Mouse (Mus musculus): ENCODE measurements at regions not wholly inside any gene's neighbourhood (a gene's known extent, or its start where the extent isn't known, plus 50 kb on each side); places are given as distances from the start of the nearest gene placed in this dataset.

DNA sequence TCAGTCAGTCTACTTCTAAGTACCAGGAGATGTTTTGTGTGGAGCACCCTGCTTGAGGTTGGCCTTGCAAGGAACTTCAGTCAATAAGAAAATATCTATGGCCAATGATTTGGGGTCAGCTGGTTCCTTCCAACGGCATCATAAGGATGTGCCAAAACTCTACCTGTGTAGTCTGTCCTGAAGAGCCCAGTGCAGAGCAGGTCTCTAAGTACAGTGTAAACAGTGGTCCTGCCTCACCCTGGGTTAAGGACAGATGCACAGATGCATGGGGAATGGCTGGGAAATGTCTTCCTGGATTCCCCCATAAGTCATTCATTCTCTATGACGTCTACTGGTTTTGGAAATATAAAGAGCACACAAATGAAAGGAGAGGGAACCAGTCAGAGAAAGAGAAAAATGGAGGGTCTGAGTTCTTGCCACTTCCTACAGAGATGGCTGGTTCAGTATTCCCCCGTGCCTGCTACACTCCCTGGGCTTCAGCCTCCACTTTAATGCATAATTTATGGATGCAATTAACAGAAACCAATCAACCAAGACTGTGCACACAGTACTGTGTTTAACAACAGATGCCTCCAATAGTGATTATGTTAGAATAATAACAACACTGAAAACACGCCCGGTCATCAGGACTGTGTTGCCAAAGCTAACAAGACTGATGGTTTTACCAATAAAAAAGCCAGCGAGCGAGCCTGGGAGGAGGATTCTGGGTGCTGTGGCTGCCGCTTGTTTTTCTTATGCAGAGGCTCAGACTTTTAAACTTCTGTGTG is 537.9 kb upstream of the Tmem132c start:
- no peak for TF ChIP-seq CTCF (IDR thresholded peaks at IDR 0.05; ENCODE audit: borderline replicate concordance, insufficient read depth, low read length)
- no peak for TF ChIP-seq POLR2A (IDR thresholded peaks at IDR 0.05; ENCODE audit: low read depth, low read length)
